Mouse (Mus musculus): Measurements from ENCODE around the gene Siglecf. TPM values are rescaled to one million over a fixed set of nuclear protein-coding genes. Genes with fewer than 3 reads are reported as not detected.

The Siglecf gene
- total RNA-seq (2021): not detected
- long read RNA-seq, experiment 1: 0 reads
- long read RNA-seq, experiment 2: 0 reads

DNA sequence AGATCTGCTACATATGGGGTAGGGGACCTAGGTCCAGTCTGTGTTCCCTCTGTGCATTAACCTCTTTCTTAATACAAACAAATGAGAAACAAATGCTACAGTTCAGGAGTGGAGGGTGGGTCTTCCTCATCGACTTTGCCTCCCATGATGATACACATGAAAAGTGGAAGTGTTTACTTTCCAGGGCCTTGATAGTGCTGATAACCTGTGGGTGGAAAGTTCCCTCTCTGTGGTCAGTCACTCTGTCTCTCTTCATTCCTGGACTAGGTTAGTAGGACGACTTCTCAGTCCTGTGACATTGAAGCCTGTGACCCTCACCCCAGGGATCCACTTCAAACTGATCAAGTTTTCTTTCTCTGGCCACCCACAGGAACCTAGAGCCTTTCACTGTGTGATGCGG, at the start of gene Siglecf:
Gene Siglecf, plus strand, starts transcription at position 188 of the 400 bp plus-strand sequence.
- no peak within 1 kb of the TSS for H3K27ac ChIP-seq
- intact Hi-C loops (cut with DNase I): no loop called here
- no peak within 1 kb of the TSS for H3K4me3 ChIP-seq
- DNase-seq: no peak
- no peak for TF ChIP-seq CTCF (IDR thresholded peaks at IDR 0.05)

DNA sequence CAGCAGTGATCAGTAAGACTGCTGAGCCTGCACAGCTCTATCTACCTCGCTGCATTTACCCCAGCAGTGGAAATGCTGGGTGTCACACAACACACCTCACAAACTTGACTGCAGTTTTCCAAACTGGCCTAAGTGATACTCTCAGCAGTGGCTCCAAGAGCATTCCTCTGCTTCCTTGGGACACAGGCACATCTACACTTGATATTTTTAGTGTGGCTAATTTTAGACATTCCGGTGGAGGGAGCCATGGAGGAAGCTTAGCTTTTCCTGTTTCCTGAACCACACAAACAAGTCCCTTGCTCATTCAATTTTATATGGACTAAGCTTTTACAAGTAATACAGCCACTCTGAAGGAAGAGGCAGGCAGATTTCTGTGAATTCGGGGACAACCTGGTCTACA, 45.9 kb upstream of the Siglecf start:
- Histone ChIP-seq H3K4me3 (peak overlapping the region; percentile 51), H3K27ac (peak overlapping the region; percentile 92)
- peak; percentile 19; the same call in 1 of the 2 replicates for TF ChIP-seq CTCF (IDR thresholded peaks at IDR 0.05)
- DNase-seq: peak; percentile 40
- intact Hi-C loops (cut with DNase I): no loop called here

DNA sequence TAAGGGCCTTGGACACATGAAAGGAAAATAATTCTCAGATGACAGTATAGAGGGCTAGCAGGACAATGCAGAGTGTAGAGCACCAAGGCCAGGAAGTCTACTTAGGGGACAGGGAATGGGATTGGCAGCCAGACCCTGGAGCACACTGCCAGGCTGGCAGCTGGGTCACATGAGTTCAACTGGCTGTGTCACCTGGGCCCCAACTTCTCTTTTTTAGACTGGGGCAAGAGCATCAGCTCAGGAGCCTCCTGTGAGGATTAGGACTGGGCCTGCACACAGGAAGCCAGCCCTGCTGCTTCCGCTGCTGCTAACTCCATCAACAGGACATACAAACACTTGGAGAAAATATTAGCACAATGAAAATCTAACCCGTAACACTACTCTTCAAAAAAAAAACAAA, 42.1 kb upstream of the Siglecf start:
- intact Hi-C loops (cut with DNase I): no loop called here

DNA sequence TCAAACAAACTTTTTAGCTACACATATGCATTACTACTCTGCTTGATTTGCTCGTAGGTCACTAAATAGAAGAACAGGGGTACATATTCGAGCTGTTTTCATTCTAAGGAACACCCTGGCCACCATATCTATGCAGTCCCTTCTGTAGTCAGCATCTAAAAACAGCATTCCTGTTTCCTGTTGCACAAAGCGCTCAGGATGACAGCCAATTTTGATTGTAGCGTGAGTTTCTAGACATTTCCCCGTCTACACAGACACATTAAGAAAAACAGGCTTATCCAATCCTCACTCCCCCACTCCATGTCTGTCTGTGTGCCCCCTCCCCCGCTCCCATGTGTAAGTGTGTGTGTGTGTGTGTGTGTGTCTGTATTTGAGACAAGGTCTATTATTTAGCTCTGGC, 39.5 kb upstream of the Siglecf start:
- intact Hi-C loops (cut with DNase I): loop anchor here (2.0 to 5.0 kb wide), 3 partner anchors 21 to 131 kb away; partner anchors contain the start of genes Cldnd2, Etfb and Gm45233
- no peak for DNase-seq
- Histone ChIP-seq H3K4me3 (peak overlapping the region; percentile 82), H3K27ac (peak overlapping the region; percentile 93)
- no peak for TF ChIP-seq CTCF (IDR thresholded peaks at IDR 0.05)

More for the DNA sequence above, 42.1 kb upstream of the Siglecf start:
- no peak for TF ChIP-seq CTCF (IDR thresholded peaks at IDR 0.05)
- peak overlapping the region; percentile 34 for H3K4me3 ChIP-seq
- peak overlapping the region; percentile 92 for H3K27ac ChIP-seq
- DNase-seq: peak; percentile 40

DNA sequence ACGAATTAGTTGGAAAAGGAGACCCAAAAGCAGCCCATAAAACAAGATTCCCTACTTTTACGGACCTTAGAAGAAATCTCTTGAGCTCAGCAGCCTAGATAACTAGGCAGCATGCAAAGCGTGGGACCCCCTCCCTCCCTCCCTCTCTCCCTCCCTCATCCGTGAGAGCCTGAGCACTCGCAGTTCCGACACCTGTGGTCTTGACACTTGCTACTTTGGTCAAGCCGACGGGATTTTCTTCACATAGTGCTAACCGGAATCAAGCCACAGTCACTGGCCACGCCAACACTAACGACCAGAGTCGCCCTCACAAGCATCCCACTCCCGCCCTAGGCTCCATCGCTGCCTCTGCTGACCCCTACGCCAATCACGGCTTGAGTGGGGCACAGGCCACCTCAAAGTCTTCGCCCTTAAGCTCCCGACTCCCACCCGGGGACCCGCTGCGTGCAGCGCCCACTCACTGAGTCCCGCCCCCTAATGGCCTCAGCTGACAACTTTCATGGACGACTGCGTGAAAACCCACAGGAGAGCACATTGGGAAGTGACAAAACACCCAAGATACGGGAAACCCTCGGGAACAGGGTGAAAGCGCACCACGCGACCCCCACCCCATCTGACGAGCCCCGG, 38.6 kb upstream of the Siglecf start:
- peak overlapping the region; percentile 93 for H3K27ac ChIP-seq
- no peak for DNase-seq
- peak overlapping the region; percentile 82 for H3K4me3 ChIP-seq
- TF ChIP-seq CTCF (IDR thresholded peaks at IDR 0.05): peak; percentile 31; the same call in 1 of the 2 replicates
- intact Hi-C loops (cut with DNase I): loop anchor here (2.0 to 5.0 kb wide), 3 partner anchors 20 to 130 kb away; partner anchors contain the start of genes Cldnd2, Etfb and Gm45233

DNA sequence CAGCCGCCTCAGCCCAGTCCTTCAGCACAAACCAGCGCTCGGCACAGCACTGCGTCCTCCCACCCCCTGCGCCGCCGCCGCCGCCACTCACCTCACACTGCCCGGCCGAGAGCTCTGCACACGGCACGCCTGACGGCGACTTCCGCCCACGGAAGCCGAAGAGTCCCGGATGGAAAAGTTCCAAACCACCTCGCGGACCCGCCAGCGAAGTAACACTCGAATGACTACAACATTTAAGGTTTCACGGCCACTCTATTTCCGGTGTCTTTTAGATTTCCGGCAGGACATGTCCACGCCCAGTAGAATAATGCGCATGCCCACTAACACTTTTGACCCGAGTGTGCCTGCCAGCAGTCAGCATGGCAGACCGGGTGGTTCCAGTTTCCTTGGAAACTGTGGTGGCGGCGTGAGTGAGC, 38.1 kb upstream of the Siglecf start, which contains the start of gene Zfp715:
Gene Zfp715, minus strand, starts transcription at position 282 of the 416 bp plus-strand sequence.
- Histone ChIP-seq H3K4me3 (peak within 1 kb of the TSS; percentile 82), H3K27ac (peak within 1 kb of the TSS; percentile 93)
- intact Hi-C loops (cut with DNase I): loop anchor here (2.0 to 5.0 kb wide), 3 partner anchors 20 to 129 kb away; partner anchors contain the start of genes Cldnd2, Etfb and Gm45233
- TF ChIP-seq CTCF (IDR thresholded peaks at IDR 0.05): no peak
- DNase-seq: peak; percentile 92

DNA sequence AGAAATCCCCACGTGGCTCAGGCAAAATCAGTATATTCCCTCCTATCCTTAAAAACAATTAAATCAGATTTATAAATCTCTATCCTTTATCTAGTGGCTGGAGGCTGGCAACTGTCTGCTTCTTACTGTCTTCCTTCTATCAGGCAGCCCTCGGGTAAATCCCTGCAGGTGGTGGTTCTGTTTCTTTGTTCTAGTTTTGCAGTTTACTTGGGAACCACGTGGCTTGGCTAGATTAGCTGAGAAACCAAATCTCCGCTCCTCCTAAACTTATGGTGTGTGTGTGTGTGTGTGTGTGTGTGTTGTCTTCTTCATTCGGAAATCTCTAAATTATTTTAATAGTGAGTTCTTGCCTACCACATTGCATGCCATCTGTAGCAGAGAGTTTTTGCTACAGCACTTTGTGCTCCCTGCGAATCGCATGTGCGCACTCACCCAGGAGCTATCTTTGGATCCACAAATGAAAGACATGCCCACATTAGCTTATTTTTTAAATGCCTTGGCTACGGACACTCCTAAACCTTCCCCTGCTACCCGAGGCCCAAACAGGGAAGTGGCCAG, 24.8 kb upstream of the Siglecf start:
- no peak overlapping the region for H3K4me3 ChIP-seq
- TF ChIP-seq CTCF (IDR thresholded peaks at IDR 0.05): no peak

DNA sequence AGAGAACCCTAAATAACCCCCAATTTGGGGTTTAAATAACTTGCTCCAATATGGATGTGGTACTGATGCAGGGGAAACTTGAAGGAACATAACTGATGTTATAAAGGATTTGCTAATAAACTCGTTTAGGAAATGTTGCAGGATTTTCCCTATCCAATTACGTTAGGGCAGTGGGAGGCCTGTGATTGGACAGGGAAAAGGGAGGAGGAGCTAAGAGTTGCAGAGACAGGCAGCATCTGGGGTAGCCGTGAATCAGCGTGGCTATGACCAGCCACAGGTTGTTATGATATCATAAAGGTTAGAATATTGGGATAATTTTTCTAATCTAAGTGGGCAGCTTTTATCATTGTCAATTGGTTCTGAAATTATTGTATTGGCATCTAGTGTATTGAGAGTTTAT, 23.0 kb upstream of the Siglecf start:
- TF ChIP-seq CTCF (IDR thresholded peaks at IDR 0.05): no peak
- intact Hi-C loops (cut with DNase I): no loop called here
- DNase-seq: no peak
- no peak overlapping the region for H3K4me3 ChIP-seq
- H3K27ac ChIP-seq: no peak overlapping the region

More for the DNA sequence above, 24.8 kb upstream of the Siglecf start:
- intact Hi-C loops (cut with DNase I): no loop called here
- DNase-seq: no peak
- no peak overlapping the region for H3K27ac ChIP-seq

DNA sequence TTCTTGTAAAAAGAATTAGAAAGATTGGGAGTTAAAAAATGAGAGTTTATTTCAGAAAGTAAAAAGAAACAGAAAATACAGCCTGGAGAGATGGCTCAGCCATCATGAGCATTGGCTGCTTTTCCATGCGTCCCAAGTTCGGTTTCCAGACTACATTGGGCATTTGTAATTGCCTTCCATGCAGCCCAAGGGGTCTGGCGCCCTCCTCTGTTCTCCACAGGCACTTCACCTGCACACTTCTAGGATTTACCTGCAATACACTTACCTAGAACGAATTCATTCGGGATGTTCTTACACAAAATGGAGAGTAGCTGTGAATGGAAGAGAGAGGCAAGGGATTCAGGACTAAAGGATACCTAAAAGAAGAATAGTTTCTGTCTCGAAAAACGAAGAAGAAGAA, 17.9 kb upstream of the Siglecf start:
- Histone ChIP-seq H3K27ac (no peak overlapping the region), H3K4me3 (no peak overlapping the region)
- TF ChIP-seq CTCF (IDR thresholded peaks at IDR 0.05): peak; percentile 96
- DNase-seq: peak; percentile 73
- intact Hi-C loops (cut with DNase I): loop anchor here (1.0 to 5.0 kb wide), 3 partner anchors 20 to 109 kb away; partner anchors contain the start of genes Cldnd2, Etfb, Gm45233 and Zfp715

DNA sequence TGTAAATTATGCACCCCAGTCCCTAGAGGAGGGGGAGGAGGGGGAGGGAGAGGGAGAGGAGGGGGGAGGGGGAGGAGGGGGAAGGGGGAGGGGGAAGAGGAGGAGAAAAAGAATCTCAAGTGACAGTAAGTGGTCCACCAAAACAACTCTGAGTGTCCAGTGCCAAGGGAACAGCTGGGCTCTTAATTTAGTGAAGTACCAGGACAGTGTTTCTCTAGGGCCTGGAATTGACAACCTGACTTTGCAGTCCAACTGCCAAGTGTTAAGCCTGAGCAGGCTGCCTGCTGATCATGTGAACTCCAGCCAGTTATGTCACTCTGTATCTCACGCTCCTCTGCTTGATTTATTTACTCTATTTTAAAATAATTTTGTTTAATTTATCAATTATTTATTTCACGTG, 17.2 kb upstream of the Siglecf start:
- Histone ChIP-seq H3K4me3 (no peak overlapping the region), H3K27ac (peak overlapping the region; percentile 50)
- TF ChIP-seq CTCF (IDR thresholded peaks at IDR 0.05): no peak
- intact Hi-C loops (cut with DNase I): loop anchor here (1.0 to 5.0 kb wide), 3 partner anchors 21 to 108 kb away; partner anchors contain the start of genes Cldnd2, Etfb, Gm45233 and Zfp715
- peak; percentile 63 for DNase-seq

DNA sequence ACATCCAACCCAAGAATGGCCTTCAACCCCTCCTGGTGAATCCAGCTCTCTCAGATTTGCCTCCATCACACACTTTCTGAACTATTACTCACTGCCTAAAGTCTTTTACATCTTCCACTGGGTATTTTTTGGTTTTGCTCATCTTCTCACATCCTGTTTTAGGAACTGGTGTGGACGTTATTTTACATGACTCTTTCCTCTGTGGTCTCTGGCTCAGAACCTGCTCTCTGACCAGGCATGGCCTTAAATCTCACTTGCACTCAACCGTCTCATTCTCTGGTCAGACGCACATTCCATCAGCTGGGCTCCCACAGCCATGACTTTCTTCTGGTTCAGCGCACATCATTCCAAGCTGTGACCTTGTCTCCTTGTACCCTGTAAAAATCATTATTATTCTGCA, 10.4 kb upstream of the Siglecf start:
- TF ChIP-seq CTCF (IDR thresholded peaks at IDR 0.05): no peak
- intact Hi-C loops (cut with DNase I): no loop called here
- H3K4me3 ChIP-seq: no peak overlapping the region
- H3K27ac ChIP-seq: no peak overlapping the region
- no peak for DNase-seq

DNA sequence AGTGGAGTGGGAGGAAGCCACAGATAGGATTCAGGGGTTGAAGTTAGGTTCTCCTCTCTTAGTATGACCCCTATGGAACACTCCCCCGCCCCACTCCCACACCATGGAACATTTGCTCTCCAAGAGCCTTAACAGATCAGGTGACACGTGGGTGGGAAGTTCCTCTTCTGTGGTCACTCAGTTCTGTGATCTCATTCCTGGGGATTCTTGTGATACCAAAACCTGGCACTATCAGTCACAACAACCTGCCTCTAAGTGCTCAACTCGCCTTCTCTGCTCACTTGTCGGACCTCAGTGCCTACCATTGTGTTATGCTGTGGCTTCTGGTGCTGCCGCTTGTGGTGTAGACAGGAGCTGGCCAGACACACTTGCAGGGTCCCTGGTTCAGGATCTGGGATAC, 8.0 kb upstream of the Siglecf start:
- intact Hi-C loops (cut with DNase I): no loop called here
- Histone ChIP-seq H3K27ac (no peak overlapping the region), H3K4me3 (no peak overlapping the region)
- no peak for DNase-seq
- TF ChIP-seq CTCF (IDR thresholded peaks at IDR 0.05): no peak

DNA sequence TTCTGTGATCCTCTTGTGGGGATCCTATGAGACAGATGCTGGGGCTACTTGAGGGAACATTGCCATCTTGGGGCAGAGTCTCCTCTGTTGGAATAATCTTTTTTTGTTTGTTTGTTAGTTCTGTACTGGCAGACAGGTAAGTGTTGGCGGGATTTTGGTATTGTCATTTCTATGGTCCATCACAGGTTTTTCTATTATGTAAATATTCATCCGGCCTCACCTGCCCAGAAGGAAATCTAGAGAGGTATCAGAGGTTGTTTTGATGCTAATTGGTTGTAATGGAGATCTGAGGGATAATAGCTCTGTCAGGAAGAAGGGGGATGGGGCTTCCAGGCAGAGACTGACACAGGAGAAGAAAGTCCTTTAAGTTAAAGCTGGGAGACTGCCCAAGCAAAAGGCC, 7.1 kb upstream of the Siglecf start:
- no peak for TF ChIP-seq CTCF (IDR thresholded peaks at IDR 0.05)
- intact Hi-C loops (cut with DNase I): no loop called here
- DNase-seq: no peak
- no peak overlapping the region for H3K4me3 ChIP-seq
- no peak overlapping the region for H3K27ac ChIP-seq
